Mouse (Mus musculus) erythroblast, adult 5-6 weeks (primary cell): Measurements from ENCODE around the gene Fntb. TPM values are rescaled to one million over a fixed set of nuclear protein-coding genes. Genes with fewer than 3 reads are reported as not detected.

Experiments used
- ATAC-seq: replicated peaks from 2 replicates; pipeline ENCODE4 v1.8.0; 2016; ENCODE audit warnings: moderate number of reproducible peaks, mild to moderate bottlenecking, moderate TSS enrichment, inconsistent platforms; ENCODE audit not compliant: poor library complexity, low FRiP score, severe bottlenecking
- total RNA-seq, 2 experiments: library from RNA; stranded (forward) in 1 of 2; stranded (reverse) in 1 of 2; fragments of 150-400 nt in 1 of 2; fragments of 200-764, 138-1000 nt in 1 of 2; gene quantifications; 2 replicates each; pipeline versions ENCODE4 v1.2.3 to v1.2.4; 2015 to 2017; ENCODE audit warnings: low replicate concordance in 2 of 2

Gene Fntb
- total RNA-seq, 2 experiments from 2014 or later, result 23.5 to 161 TPM

DNA sequence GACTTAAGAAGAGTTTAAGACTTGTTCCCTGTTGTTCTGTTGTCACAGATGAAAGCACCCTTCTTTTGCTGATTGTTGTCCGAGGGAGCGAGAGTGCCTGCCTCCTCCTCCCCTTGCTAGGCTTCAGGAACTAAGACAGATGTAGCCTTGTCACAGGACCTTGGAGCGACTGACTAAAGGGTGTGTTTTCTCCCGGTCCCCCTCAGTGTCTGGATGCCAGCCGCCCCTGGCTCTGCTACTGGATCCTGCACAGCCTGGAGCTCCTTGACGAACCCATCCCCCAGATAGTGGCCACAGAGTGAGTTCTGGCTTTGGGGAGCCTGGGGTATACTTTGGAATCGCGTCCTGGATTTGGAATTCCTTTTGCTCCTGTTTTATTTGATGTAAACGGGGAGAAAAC lies 109.4 kb downstream of the Fntb start:
- no peak for ATAC-seq

DNA sequence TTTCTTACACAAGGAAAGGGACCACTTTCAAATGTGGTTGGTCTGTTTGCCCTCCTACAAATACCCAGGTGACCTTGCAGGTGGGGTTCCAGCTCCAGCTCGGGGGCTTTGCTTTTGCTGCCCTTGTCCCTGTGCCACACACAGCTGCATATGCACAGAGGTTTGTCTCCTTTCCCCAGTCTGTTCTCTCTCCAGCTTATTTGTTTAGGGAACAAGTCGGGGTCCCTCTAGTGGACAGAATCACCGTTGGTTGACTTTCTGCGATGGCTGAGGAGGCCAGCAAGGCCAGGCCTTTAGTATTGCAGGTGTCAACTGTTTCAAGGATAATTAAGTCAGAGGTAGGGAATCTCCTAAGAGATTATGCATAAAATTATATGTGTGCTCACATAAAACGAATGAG lies 113.9 kb downstream of the Fntb start:
- ATAC-seq, result peak; percentile 67; the same call in 1 of the 2 replicates

DNA sequence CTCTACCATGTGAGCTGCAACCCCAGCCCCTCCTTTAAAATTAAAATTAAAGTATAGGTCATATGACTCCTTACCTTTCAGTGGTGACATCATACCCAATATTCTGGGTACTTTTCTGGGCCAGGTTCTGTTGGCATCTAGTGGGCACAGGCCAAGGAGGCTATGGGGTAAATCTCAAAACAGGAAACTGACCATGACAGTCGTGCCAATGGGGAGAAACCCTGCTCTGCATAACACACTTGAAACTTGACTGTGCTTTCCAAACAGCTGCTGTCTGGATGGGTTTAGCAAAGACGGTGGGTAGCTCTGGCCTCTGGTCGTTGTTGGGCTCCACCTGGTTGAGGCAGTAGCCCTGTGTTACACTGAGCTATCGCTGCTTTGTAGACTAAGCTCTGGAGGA lies 114.7 kb downstream of the Fntb start:
- ATAC-seq, result no peak

DNA sequence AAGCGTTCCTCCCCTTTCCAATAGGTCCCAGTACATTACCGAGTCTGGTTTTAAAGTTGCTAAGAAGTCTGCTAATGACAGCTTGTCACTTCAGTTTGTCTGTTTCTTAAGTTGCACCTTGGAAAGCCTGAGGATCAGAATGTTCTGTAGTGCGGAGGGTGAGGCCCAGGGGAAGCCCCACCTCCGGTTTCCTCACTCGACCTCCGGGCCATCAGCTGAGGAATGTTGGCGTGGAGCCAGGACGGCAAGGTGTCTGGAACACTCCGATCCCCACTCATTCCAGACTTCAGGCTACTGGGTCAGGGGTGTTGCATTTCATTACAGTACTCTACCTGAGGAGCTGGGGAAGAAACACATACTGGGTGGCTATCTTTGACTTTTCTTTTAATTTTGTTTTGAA lies 118.4 kb downstream of the Fntb start:
- ATAC-seq, result no peak

- no peak for ATAC-seq
Measured at GRCm38 (mm10) chr12:76885103-76885502, 119.7 kb downstream of the Fntb start.

DNA sequence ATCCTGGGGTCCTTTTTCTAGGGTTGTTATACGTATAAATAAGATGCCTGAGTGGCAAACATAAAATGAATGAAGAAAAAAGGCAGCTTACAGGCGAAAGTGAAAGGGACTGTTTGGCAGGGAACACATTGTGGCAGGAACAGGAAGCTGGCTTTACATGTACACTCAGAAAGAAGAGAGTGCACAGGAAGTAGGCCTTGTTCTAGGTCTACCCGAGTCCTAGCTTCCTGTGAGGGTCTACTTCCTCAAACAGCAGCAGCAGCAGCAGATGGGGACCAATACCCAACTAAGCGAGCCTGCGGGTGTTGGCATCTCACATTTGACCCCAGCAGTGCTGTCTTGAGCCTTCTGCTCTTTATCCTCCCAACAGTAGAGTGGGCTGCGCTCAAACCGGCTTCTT lies 121.4 kb downstream of the Fntb start:
- ATAC-seq, result no peak

DNA sequence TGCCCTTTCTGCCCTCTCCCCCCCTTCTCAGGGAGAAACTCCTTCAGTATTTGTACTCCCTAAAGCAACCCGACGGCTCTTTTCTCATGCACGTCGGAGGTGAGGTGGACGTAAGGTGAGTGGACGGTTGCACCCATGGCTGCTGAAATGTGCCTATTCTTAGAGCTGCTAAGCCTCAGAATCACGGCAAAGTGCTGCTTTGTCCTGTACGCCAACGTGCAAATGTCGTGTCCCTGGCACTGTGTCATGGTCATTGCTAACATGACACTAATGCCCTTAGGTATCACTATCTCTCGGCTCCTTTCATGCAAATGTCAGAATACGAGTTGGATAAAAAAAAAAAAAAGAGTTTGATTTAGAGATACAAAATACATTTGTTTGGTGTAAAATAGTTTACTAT lies 122.6 kb downstream of the Fntb start:
- no peak for ATAC-seq

DNA sequence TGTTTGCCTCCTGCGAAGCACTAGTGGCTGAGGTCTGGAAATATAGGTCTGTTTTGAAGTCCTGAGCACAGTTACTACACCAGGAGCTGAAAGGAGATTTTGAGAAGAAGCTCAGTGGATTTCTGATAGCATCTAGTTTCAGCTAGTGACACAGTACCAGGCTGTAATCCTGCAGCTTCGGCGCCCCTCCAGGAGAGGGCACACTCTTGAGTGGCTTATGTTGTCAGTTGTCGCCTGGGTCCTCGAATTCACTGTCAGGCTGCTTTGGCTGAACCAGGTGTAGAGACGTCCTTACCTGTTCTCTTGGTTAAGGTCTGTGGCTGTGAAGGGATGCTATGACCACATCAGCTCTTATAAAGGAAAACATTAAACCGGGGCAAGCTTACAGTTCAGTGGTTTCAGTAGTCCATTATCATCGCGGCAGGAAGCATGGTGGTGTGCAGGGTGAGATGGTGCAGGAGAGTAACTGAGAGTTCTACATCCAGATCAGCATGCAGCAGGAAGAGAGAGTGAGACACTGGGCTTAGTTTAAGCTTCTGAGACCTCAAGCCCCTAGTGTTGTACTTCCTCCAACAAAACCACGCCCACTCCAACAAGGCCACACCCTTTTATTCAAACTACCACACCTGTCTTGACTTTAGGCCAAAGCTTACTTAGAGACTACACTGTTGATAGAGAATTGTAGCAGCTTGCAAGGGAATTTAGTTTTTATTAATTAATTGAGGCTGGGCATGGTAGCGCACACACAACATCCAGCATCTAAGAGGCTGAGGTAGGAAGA lies 124.2 kb downstream of the Fntb start:
- peak; percentile 45; the same call in 1 of the 2 replicates for ATAC-seq

GRCm38 (mm10) chr12:76891160-76891559 lies 125.8 kb downstream of the Fntb start:
- no peak for ATAC-seq

DNA sequence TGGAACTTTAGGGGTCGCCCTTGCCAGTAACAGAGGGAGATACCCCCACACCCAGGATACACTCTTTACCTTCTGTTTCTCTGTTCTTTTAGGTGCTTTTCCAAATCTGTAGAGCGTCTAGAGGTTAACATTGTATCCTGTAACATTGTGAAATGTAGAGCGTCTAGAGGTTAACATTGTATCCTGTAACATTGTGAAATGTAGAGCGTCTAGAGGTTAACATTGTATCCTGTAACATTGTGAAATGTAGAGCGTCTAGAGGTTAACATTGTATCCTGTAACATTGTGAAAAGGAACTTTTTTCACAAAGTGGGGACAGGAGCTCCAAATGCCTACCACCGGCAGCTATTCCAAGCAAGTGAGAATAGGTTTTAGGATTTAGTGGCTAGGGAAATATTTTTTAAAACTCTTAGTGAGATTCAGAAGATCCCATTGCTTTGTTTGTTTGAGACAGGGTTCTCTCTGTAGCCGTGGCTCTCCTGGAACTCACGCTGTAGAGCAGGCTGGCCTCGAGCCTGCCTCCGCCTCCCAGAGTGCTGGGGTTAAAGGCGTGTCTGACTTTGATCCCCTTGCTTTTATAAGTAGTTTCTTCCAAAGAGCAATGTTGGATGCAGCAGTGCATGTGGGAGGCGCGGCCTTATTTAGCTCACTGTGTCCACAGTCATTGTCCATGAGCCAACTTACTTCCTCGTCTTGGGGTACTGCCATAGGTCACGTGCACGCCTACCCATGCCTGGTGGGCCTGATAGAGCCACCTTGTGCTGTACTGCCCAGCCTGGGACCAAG lies 127.7 kb downstream of the Fntb start:
- no peak for ATAC-seq

DNA sequence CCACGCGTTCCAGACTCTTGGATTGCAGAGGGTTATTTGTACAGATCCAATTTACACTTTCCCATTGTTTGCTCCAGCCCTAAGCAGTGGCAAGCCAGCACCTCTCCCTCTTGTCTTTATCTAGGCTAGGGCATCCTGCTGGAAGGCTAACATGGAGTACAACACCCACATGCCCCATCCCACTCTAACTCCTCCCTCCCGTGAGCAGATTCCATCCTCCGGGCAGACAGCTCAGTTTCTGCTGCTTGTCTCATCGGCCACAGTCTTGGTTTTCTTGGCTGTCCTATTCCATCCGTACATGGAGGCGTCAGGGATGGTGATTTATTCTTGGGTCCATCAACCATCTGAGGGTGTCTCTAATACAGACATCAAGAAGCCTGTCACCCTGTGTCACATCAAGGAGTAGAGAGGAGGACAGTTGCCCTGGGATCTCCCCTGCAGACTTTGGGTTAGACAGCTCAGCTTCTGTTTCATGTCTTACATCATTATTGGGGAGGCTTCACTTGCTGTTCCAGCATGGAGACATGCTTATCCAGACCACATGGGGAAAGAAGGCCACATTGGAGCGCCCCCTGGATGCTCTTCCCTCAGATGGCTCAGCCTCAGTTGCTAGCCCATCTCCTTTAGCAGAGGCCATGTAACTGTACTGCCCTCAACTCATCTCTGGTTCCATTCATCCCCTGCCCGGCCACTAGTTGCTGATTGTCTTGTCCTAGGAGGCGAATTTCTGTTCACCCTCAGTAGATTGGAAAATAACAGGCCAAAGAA lies 129.6 kb downstream of the Fntb start:
- ATAC-seq, result no peak; the same call in 1 of the 2 replicates

- no peak for ATAC-seq
Measured at GRCm38 (mm10) chr12:76895777-76896176, 130.4 kb downstream of the Fntb start.

DNA sequence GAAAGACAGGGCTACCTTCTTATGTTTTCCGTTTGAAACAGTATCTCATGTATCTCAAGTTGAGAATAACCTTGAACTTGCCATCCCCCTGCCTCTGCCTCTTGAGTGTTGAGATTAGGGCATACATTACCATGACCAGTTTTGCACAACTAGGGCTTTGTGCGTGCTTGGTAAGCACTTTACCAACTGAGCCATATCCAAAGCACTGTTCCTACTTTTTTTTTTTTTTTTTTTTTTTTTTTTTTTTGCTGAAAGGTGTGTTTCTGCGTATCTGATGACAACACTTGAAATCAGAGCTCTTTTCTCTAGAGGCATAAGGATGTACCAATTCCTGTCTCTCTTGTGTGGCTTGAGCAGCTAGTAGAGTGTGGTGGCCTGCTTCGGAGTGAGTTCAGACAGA lies 131.2 kb downstream of the Fntb start:
- ATAC-seq, result no peak

GRCm38 (mm10) chr12:76897006-76897405 lies 131.6 kb downstream of the Fntb start:
- no peak for ATAC-seq

DNA sequence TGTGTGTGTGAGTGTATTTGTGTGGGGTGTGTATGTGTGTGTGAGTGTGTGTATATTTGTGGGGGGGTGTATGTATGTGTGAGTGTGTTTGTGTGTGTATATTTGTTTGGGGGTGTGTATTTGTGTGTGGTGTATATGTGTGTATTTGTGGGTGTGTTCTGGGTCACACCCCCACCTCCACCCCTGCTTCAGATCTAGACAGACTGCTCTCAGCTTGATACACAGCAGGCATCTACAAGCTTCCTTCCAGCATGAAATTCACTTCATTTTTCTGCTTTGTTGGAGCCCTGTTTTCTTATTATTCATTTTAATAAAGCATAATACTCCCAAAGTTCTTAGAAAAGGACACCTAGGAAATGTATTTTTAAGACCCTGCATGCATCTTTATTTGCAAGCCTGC lies 132.8 kb downstream of the Fntb start:
- ATAC-seq, result no peak

- ATAC-seq, result no peak
Measured at GRCm38 (mm10) chr12:76899261-76899975, 134.0 kb downstream of the Fntb start.

DNA sequence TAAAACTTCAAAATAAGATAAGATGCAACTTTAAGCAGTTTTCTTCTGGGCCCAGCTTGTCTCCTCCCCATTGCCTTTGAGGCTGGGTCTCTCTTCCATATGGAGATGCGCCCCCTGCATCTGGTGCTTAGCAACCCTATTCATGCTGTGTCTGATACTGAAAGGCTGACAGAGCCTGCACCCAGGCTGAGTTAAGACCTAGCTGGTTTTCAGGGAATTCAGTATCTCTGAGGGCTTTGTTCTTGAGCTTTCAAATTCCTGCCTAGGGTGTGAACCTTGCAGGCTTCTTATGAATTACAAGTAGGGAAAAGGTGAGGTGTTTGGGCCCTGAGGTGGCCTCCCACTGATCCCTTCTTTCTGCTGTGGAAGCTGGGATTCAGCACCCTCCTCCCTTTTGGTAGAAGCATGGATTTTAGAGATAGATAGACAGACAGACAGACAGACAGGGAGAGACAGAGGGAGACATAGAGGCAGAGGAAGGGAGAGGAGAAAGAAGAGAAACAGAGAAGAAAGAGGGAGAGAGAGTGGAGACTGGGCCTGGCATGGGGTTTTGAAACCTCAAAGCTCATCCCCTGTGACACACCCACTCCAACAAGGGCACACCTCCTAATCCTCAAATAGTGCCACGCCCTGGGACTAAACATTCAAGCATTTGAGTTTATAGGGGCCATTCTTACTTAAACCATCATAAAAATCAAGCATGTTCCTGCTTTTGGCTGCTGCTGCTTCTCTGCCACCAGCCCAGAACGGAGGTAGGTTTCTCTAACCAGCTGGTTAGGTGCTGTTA lies 136.3 kb downstream of the Fntb start:
- 0 out of 2 replicates have a peak, but pooled peaks have one; percentile 34 for ATAC-seq

DNA sequence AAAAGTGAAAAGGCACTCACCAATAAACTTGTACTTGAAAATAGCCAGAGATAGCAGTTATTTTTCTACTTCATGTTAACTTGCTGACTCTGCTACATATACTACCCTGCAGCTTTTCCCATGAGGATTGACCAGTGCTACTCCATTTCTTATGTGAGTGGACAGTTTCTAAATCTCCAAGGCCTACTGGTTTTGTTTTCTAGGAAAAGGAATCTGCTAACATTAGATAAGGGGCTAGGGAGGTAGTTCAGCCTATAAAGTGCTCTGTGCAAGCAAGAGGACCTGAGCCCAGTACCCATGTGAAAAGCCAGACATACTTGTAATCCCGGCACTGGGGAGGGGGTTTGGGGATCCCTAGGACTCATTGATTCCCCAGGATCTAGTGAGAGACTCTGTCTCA lies 140.9 kb downstream of the Fntb start:
- ATAC-seq, result no peak

DNA sequence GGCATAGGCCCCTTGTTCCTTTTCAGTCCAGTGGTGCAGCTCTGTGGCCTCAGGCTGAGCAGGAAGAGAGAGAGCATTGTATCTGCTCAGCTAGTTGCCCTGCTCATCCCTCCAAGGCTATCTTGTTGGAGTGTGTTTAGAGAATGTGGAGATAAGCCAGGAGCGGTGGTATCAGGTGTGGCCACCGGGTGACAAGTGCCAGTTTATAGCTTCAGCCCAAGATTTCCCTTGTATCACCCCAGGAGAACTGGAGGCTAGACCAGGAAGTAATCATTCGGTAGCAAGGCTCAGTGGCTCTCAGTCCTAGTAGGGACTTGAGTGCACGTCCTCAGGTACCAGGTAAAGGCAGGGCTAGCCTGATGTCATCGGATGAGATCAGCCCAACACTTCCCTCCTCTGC lies 143.8 kb downstream of the Fntb start:
- ATAC-seq, result peak; percentile 79
